Mouse (Mus musculus): ENCODE measurements around the gene Wdr48. TPM values are rescaled to one million over a fixed set of nuclear protein-coding genes. Genes with fewer than 3 reads are reported as not detected.

The Wdr48 gene
- 42.2 and 42.5 TPM in 2 replicates for polyA plus RNA-seq (2012; rRNA removed)

DNA sequence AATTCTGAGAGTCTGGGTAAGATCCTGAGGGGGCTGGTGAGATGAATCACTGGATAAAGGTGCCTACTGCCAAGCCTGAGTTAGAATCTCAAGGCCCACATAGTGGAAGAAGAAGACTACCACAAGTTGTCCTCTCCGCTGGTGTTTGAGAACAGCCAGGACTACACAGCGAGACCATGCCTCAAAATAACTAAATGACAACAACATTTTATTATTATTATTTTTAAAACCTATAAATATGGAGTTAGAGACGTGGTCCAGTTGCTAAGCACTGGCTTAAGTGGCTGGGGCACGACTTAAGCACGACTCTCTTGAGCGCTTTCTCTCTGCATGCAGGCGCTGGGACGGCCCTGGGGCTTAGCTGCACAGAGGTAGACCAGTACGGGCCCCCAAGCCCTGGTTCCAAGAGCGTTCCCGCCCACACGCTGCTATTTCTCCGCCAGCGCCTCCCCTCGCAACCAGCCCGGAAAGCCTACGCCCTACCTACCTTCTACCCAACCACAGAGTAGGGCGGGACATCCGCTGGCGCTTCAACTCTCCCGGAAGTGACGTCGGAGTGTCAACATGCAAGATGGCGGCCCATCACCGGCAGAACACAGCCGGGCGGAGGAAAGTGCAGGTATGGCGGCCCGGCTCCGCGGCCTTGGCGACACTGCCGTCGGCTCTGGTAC, at the start of gene Wdr48:
Wdr48 (plus strand) TSS at position 540 of the 671 bp plus-strand sequence.
- DNase-seq (ENCODE audit: low spot score) = peak; percentile 86

GRCm38 (mm10) chr9:119847187-119847586, 47.5 kb upstream of the Wdr48 start:
- DNase-seq (ENCODE audit: low spot score) = no peak

- DNase-seq (ENCODE audit: low spot score) = no peak
Measured at GRCm38 (mm10) chr9:119848671-119849070, 46.0 kb upstream of the Wdr48 start.

- DNase-seq (ENCODE audit: low spot score) = no peak
Measured at GRCm38 (mm10) chr9:119849214-119849613, 45.5 kb upstream of the Wdr48 start.

GRCm38 (mm10) chr9:119852347-119853030, 42.2 kb upstream of the Wdr48 start:
- no peak for DNase-seq (ENCODE audit: low spot score)

- no peak for DNase-seq (ENCODE audit: low spot score)
Measured at GRCm38 (mm10) chr9:119853071-119853846, 41.4 kb upstream of the Wdr48 start.

DNA sequence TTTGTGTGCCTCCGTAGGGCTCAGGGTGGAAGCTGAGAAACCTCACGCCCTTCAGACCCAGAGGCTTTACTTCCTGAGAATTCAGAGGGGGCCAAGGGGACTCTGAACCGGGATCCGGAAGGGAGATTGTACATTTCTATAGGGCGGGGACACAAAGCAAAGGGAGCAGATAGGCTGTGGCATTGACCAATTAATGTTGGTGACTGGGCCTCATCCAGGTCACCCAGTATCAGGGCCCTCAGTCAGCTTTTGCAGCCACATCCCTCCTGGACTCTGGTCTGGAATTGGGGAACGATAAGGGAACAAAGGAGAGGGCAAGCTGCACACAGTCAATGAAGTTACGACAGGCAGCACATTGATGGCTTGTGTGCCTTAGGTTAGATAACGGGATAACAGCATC, 40.5 kb upstream of the Wdr48 start:
- no peak for DNase-seq (ENCODE audit: low spot score)

DNA sequence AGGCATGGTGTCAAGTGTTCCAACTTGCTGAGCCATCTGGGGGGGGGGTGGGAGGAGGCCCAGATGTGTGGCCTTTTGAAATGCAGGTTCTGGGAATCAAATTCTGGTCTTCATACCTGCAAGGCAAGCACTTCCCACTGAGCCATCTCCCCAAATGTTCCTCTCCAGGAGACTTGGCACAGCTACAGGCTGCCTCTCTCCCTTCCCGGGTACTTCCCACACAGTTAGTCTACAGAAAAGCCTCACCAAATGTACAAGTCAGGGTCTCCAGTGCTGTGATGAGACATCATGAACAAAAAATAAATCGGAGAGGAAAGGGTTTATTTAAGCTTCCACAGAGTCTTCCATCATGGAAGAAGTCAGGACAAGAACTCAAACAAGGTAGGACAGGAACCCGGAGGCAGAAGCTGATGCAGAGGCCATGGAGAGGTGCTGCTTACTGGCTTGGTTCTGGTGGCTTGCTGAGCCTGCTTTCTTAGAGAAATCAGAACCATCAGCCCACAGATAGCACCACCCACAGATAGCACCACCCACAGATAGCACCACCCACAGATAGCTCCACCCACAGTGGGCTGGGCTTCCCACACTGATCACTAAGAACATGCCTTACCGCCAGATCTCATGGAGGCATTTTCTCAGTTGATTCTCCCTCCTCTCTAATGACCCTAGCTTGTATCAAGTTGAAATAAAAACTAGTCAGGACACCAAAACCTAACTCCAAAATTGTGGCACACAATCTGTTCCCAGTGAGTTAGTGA, 7.4 kb upstream of the Wdr48 start:
- DNase-seq (ENCODE audit: low spot score) = no peak

- DNase-seq (ENCODE audit: low spot score) = no peak
Measured at GRCm38 (mm10) chr9:119888843-119889246, 5.8 kb upstream of the Wdr48 start.

DNA sequence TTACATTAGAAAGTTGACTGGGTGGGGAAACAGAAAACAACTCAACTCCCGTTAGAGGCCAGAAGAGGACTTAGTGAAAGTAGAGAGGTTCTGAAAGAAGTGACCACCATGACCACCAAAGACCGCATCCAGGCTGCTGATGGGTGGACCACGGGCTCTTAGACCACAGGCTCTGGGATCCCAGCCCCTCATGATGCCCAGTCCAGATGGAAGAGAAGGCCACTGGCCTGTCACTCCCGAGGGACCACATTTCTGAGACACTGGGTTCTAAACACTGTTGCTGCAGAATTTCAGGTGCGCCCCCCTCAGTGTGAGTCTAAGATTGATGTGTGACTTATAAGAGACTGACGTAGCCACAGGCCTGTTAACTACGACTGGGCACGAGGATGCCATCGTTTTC, 5.2 kb upstream of the Wdr48 start:
- DNase-seq (ENCODE audit: low spot score) = no peak

- no peak for DNase-seq (ENCODE audit: low spot score)
Measured at GRCm38 (mm10) chr9:119890692-119891091, 4.0 kb upstream of the Wdr48 start.

- DNase-seq (ENCODE audit: low spot score) = no peak
Measured at GRCm38 (mm10) chr9:119893881-119894280, 797 bp upstream of the Wdr48 start.

GRCm38 (mm10) chr9:119895040-119895721, 503 bp downstream of the Wdr48 start:
- no peak for DNase-seq (ENCODE audit: low spot score)

DNA sequence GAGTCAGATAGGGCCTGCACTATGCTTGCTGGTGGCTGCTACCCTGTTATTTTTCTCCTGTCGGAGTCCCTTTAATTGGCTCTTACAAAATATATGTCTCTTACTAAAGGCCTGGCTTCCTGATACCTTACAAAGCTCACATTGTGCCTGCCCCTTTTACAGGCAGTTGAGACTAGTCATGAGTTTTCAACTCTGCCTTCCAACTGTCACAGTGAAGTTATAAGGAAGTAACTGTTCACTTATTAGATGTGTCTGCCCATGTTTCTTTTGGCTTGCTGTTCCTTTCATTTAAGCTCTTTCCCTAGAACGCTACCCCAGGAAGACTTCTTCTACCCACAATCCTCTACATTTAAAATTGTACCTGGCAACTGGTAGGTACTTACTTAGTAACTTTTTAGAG, 4.8 kb downstream of the Wdr48 start:
- DNase-seq (ENCODE audit: low spot score) = no peak

- DNase-seq (ENCODE audit: low spot score) = no peak
Measured at GRCm38 (mm10) chr9:119902410-119903151, 7.9 kb downstream of the Wdr48 start.

GRCm38 (mm10) chr9:119908708-119909107, 14.0 kb downstream of the Wdr48 start:
- DNase-seq (ENCODE audit: low spot score) = no peak

DNA sequence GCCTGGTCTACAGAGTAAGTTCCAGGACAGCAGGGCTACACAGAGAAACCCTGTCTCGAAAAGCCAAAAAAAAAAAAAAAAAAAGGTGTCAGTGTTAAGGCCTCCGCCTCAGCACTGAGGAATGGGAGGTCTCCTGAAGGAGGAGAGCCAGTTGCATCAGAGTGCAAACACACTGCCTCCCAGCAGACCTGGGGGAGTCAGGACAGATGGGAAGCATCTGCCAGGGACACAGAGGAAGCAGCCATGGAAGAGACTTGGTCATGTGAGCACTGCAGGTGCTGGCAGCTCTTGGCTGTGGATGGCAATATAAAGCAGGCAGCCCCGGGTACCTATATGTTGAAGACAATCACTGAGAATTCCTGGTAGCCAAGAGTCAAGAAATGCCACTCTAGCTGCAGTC, 15.3 kb downstream of the Wdr48 start:
- DNase-seq (ENCODE audit: low spot score) = no peak

GRCm38 (mm10) chr9:119913087-119913838, 18.6 kb downstream of the Wdr48 start:
- no peak for DNase-seq (ENCODE audit: low spot score)

- no peak for DNase-seq (ENCODE audit: low spot score)
Measured at GRCm38 (mm10) chr9:119919858-119920257, 25.2 kb downstream of the Wdr48 start.

- no peak for DNase-seq (ENCODE audit: low spot score)
Measured at GRCm38 (mm10) chr9:119923462-119923861, 28.8 kb downstream of the Wdr48 start.
